Mouse (Mus musculus): ENCODE results near the gene Gtf3c2. TPM values are rescaled to one million over a fixed set of nuclear protein-coding genes. Genes with fewer than 3 reads are reported as not detected.

Gtf3c2 gene
- polyA plus RNA-seq, 1 experiment, result 113 TPM

DNA sequence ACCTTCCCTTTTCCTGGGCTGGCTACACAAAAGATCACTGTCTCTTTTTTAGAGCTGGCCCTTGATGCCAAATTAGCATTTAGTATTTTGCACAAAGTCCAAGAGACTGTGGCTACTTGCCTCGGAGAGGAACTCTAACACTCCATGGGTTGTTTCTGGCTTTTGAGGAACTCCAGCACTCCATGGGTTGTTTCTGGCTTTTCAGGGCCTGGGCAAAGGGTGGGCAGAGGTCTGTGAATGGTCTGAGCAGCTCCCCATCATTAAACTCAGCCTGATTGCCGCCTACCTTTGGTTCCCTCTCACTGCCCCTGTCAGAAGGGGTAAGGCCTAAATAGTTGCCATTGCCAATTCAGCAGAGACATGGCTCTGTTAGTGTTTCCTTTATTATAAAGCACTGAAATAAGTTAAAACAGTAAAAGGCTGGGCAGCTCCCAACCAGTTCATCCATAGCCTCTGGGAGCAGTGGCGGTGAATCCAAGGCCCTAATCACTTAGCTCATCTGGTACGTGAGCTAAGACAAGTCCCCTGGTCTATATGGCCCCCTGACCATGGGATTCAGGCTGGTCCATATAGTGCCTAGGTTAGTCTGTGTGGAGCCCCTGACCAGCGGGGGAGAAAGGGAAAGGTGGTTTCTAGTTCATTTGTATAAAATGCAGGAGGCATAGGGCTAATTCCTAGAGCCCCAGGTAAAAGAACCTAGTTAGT is 18.8 kb upstream of the Gtf3c2 start:
- Histone ChIP-seq H3K4me1 (replicated peaks; ENCODE audit: control insufficient read depth, insufficient read depth, low read length) (peaks cover 13% of the 10 kb centered on the region), H3K27ac (ENCODE audit: control insufficient read depth, insufficient read depth, low read length) (no peak overlapping the region), H3K36me3 (ENCODE audit: control insufficient read depth, insufficient read depth, low read length) (peaks cover 61% of the 10 kb centered on the region), H3K27me3 (ENCODE audit: control insufficient read depth, insufficient read depth, low read length) (no peaks in the 10 kb centered on the region), H3K4me3 (ENCODE audit: control insufficient read depth, insufficient read depth, low read length) (no peak overlapping the region)
- TF ChIP-seq POLR2A (IDR thresholded peaks at IDR 0.05; ENCODE audit: control insufficient read depth, extremely low read depth, insufficient read depth, low read length, poor library complexity) (no peak), CTCF (IDR thresholded peaks at IDR 0.05; ENCODE audit: borderline replicate concordance, control insufficient read depth, extremely low read depth, insufficient read depth, low read length, poor library complexity) (no peak)
- no peak for DNase-seq
- 94% methylated on average over 5 of the region's 5 CpGs for WGBS

DNA sequence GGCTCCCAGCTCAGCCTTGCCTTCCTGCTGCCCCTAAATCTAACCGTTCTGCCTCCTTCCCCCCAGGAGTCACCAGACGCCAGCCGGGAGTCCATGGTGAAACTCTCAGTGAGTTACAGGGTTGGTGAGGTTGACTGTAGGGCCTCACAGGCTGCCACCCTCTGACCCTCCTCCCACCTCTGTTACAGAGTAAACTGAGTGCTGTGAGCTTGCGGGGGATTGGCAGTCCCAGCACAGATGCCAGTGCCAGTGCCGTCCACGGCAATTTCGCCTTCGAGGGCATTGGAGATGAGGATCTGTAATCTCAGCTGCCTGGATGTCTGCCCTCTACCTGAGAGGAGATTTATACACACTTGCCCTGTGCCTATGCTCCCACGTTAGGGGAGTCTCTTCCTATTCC is 18.2 kb upstream of the Gtf3c2 start:
- Histone ChIP-seq H3K27ac (ENCODE audit: control insufficient read depth, insufficient read depth, low read length) (no peak overlapping the region), H3K4me1 (replicated peaks; ENCODE audit: control insufficient read depth, insufficient read depth, low read length) (peaks cover 13% of the 10 kb centered on the region), H3K4me3 (ENCODE audit: control insufficient read depth, insufficient read depth, low read length) (no peak overlapping the region), H3K36me3 (ENCODE audit: control insufficient read depth, insufficient read depth, low read length) (peaks cover 58% of the 10 kb centered on the region), H3K27me3 (ENCODE audit: control insufficient read depth, insufficient read depth, low read length) (no peaks in the 10 kb centered on the region)
- DNase-seq, result no peak
- TF ChIP-seq CTCF (IDR thresholded peaks at IDR 0.05; ENCODE audit: borderline replicate concordance, control insufficient read depth, extremely low read depth, insufficient read depth, low read length, poor library complexity) (no peak), POLR2A (IDR thresholded peaks at IDR 0.05; ENCODE audit: control insufficient read depth, extremely low read depth, insufficient read depth, low read length, poor library complexity) (no peak)
- WGBS, result 96% methylated on average over 9 of the region's 9 CpGs

DNA sequence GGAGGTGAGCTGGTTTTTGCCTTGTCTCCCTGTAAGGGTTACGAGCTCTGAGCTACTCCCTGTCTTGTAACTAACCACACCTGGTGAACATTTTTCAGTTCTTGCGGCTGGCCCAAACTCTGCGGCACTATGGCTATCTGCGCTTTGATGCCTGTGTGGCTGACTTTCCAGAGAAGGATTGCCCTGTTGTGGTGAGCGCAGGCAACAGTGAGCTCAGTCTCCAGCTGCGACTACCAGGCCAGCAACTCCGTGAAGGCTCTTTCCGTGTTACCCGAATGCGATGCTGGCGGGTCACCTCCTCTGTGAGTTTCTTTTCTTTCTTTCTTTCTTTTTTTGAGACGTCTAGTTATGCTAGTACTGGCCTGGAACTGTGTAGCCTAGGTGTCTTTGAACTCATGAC is 17.1 kb upstream of the Gtf3c2 start:
- DNase-seq, result no peak
- TF ChIP-seq POLR2A (IDR thresholded peaks at IDR 0.05; ENCODE audit: control insufficient read depth, extremely low read depth, insufficient read depth, low read length, poor library complexity) (no peak), CTCF (IDR thresholded peaks at IDR 0.05; ENCODE audit: borderline replicate concordance, control insufficient read depth, extremely low read depth, insufficient read depth, low read length, poor library complexity) (no peak)
- H3K4me3 ChIP-seq (ENCODE audit: control insufficient read depth, insufficient read depth, low read length), result no peak overlapping the region
- WGBS, result 97% methylated on average over 12 of the region's 12 CpGs
- H3K4me1 ChIP-seq (replicated peaks; ENCODE audit: control insufficient read depth, insufficient read depth, low read length), result peaks cover 8% of the 10 kb centered on the region
- no peaks in the 10 kb centered on the region for H3K27me3 ChIP-seq (ENCODE audit: control insufficient read depth, insufficient read depth, low read length)
- H3K27ac ChIP-seq (ENCODE audit: control insufficient read depth, insufficient read depth, low read length), result no peak overlapping the region
- peaks cover 55% of the 10 kb centered on the region for H3K36me3 ChIP-seq (ENCODE audit: control insufficient read depth, insufficient read depth, low read length)

DNA sequence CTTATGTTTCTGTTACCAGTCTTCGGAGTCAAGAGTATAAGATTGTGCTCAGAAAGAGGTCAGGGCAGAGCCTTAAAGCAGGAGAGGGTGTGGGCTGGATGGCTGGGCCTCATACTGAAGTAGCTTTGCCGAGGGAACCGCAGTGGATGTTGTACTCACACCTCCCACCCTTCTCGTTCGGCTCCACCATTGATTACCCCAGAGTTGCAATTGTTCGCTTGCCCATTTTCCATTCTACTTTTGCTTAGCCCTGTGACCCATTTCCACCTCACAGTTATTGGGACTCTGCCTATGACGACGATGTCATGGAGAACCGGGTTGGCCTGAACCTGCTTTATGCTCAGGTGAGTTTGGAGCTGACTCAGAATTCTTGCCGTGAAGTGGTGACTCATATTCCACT is 16.3 kb upstream of the Gtf3c2 start:
- Histone ChIP-seq H3K27me3 (ENCODE audit: control insufficient read depth, insufficient read depth, low read length) (no peaks in the 10 kb centered on the region), H3K4me1 (replicated peaks; ENCODE audit: control insufficient read depth, insufficient read depth, low read length) (peaks cover 8% of the 10 kb centered on the region), H3K27ac (ENCODE audit: control insufficient read depth, insufficient read depth, low read length) (no peak overlapping the region), H3K36me3 (ENCODE audit: control insufficient read depth, insufficient read depth, low read length) (peaks cover 55% of the 10 kb centered on the region), H3K4me3 (ENCODE audit: control insufficient read depth, insufficient read depth, low read length) (no peak overlapping the region)
- TF ChIP-seq POLR2A (IDR thresholded peaks at IDR 0.05; ENCODE audit: control insufficient read depth, extremely low read depth, insufficient read depth, low read length, poor library complexity) (no peak), CTCF (IDR thresholded peaks at IDR 0.05; ENCODE audit: borderline replicate concordance, control insufficient read depth, extremely low read depth, insufficient read depth, low read length, poor library complexity) (no peak)
- DNase-seq, result no peak
- WGBS, result 96% methylated on average over 10 of the region's 10 CpGs

DNA sequence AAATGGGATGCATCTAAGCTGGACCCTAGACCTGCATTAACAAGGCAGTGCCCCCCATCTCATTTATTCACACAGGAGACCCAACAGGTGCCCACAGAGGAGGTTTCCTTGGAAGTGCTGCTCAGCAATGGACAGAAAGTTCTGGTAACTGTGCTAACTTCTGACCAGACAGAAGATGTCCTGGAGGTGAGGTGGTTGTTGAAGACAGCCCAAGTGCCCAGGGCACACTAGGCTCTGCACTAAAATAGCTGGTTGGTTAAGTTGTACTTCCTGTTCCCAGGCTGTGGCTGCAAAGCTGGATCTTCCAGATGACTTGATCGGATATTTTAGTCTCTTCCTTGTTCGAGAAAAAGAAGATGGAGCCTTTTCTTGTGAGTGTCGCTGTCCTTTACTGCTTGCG is 15.7 kb upstream of the Gtf3c2 start:
- peaks cover 7% of the 10 kb centered on the region for H3K4me1 ChIP-seq (replicated peaks; ENCODE audit: control insufficient read depth, insufficient read depth, low read length)
- H3K27me3 ChIP-seq (ENCODE audit: control insufficient read depth, insufficient read depth, low read length), result no peaks in the 10 kb centered on the region
- no peak for DNase-seq
- H3K27ac ChIP-seq (ENCODE audit: control insufficient read depth, insufficient read depth, low read length), result no peak overlapping the region
- TF ChIP-seq CTCF (IDR thresholded peaks at IDR 0.05; ENCODE audit: borderline replicate concordance, control insufficient read depth, extremely low read depth, insufficient read depth, low read length, poor library complexity) (no peak), POLR2A (IDR thresholded peaks at IDR 0.05; ENCODE audit: control insufficient read depth, extremely low read depth, insufficient read depth, low read length, poor library complexity) (no peak)
- WGBS, result 94% methylated on average over 4 of the region's 4 CpGs
- H3K4me3 ChIP-seq (ENCODE audit: control insufficient read depth, insufficient read depth, low read length), result no peak overlapping the region
- H3K36me3 ChIP-seq (ENCODE audit: control insufficient read depth, insufficient read depth, low read length), result peaks cover 55% of the 10 kb centered on the region

DNA sequence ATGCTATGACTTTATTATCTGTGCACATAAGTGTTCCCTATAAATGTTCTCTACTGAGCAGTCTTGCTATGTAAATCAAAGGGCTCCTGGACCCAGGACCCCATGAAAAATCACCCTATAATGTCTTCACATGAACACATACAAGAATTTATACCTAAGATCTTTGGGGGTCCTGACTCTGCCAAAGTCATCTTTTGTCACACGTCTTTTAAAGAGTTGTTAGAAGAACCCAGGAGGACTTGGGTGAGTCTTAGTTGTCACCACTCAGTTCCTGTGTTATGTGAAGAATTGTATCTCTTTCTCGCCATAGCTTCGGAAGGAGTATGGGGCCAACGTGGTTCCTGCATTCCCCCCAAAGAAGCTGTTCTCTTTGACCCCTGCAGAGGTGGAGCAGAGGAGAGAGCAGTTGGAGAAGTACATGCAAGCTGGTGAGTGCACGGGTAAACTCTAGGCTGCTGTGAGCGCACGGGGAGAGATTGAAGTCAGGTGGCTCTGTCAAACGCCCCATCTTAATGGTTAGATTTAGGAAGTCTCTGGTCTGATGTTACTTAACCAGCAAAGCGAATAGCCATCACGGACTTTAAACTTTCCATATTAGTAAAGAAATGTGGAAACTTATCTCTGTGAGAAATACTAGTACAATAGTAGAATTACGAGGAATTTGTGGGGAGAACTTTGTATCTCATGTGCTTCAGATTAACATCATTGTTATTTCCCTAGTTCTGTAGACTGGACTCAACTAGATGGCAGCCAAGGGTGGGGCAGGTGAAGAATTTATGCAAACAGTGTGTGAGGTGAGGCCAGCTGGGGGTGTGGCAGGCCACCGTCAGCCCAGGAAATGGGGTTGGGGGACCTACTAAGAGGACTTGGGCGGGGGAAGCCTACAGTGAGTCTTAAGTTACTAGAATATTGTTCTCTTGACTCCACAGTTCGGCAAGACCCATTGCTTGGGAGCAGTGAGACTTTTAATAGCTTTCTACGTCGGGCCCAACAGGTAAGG is 14.8 kb upstream of the Gtf3c2 start:
- WGBS, result 96% methylated on average over 16 of the region's 16 CpGs
- peaks cover 55% of the 10 kb centered on the region for H3K36me3 ChIP-seq (ENCODE audit: control insufficient read depth, insufficient read depth, low read length)
- no peak for TF ChIP-seq CTCF (IDR thresholded peaks at IDR 0.05; ENCODE audit: borderline replicate concordance, control insufficient read depth, extremely low read depth, insufficient read depth, low read length, poor library complexity)
- no peak for TF ChIP-seq POLR2A (IDR thresholded peaks at IDR 0.05; ENCODE audit: control insufficient read depth, extremely low read depth, insufficient read depth, low read length, poor library complexity)
- peaks cover 4% of the 10 kb centered on the region for H3K4me1 ChIP-seq (replicated peaks; ENCODE audit: control insufficient read depth, insufficient read depth, low read length)
- DNase-seq, result no peak
- no peaks in the 10 kb centered on the region for H3K27me3 ChIP-seq (ENCODE audit: control insufficient read depth, insufficient read depth, low read length)
- H3K4me3 ChIP-seq (ENCODE audit: control insufficient read depth, insufficient read depth, low read length), result no peak overlapping the region
- no peak overlapping the region for H3K27ac ChIP-seq (ENCODE audit: control insufficient read depth, insufficient read depth, low read length)

All from thymus, adult 2 months (tissue).